Mouse (Mus musculus) heart, postnatal 10 days (tissue): ENCODE results near the gene Chn2. TPM values are rescaled to one million over a fixed set of nuclear protein-coding genes. Genes with fewer than 3 reads are reported as not detected.
A peak's percentile ranks its signal among the peaks of the same experiment; 100 is the strongest.

Source experiments
- DNase-seq, 2 experiments: peaks; one replicate each; pipeline ENCODE4 v3.0.0; 2021
- intact Hi-C: fragments of 180-260 bp; cut with DNase I; formaldehyde crosslinking; loops from one replicate; pipeline ENCODE4 v1.15.1; 2025
- total RNA-seq, 2 experiments: library from RNA; stranded (reverse); gene quantifications; 2 replicates each; pipeline ENCODE4 v1.2.3; 2021

Gene Chn2
- total RNA-seq, 2 experiments from 2014 or later: 5.2 to 6.0 TPM

- DNase-seq: peak in 1 of 2 experiments; percentile 35
- intact Hi-C loops: no loop called here
Measured at GRCm38 (mm10) chr6:54070736-54071135, 31.4 kb downstream of the Chn2 start.

- intact Hi-C loops: no loop called here
- DNase-seq: no peak
Measured at GRCm38 (mm10) chr6:54071478-54071877, 32.1 kb downstream of the Chn2 start.

DNA sequence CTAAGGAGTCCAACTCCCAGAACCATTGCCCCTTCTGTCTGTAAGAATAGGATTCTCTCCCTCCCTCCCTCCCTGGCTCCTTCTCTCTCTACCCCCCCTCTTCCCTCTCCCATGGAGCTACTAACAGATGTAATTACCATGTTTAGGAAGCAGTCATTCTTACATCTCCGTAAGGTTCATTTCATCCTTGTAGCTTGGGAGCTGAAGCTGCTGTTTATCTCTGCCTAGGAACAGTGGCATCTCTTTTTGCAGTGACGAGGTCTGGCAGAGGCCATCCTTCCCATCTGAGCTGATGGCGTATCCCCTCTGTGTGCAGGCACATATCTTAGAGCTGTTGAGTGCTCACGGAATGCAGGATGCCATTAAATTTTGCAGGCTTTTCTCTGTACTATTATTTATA is 35.1 kb downstream of the Chn2 start:
- intact Hi-C loops: no loop called here
- no peak for DNase-seq

GRCm38 (mm10) chr6:54075419-54075818 is 36.1 kb downstream of the Chn2 start:
- intact Hi-C loops: no loop called here
- no peak for DNase-seq

DNA sequence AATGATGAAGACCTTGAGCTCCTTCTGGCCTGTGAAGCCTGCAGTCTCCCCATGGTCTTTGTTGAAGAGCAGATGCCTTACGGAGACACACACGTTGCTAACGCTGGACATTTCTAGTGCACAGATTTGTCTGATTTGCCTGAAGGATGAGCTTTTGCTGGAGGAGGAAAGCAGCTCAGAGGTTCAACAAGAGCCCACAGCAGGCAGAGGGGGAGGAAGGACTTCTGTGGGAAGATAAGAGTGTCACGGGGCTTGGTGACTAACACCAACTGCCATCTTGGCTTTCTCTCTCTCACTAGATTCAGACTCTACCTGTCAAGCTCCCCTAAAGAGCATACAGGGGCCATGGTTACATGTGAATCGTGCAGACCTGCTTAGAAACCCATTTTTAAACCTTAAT is 37.3 kb downstream of the Chn2 start:
- no peak for DNase-seq
- intact Hi-C loops: no loop called here

GRCm38 (mm10) chr6:54078269-54078668 is 38.9 kb downstream of the Chn2 start:
- no peak for DNase-seq
- intact Hi-C loops: no loop called here

GRCm38 (mm10) chr6:54079881-54080280 is 40.5 kb downstream of the Chn2 start:
- intact Hi-C loops: no loop called here

DNA sequence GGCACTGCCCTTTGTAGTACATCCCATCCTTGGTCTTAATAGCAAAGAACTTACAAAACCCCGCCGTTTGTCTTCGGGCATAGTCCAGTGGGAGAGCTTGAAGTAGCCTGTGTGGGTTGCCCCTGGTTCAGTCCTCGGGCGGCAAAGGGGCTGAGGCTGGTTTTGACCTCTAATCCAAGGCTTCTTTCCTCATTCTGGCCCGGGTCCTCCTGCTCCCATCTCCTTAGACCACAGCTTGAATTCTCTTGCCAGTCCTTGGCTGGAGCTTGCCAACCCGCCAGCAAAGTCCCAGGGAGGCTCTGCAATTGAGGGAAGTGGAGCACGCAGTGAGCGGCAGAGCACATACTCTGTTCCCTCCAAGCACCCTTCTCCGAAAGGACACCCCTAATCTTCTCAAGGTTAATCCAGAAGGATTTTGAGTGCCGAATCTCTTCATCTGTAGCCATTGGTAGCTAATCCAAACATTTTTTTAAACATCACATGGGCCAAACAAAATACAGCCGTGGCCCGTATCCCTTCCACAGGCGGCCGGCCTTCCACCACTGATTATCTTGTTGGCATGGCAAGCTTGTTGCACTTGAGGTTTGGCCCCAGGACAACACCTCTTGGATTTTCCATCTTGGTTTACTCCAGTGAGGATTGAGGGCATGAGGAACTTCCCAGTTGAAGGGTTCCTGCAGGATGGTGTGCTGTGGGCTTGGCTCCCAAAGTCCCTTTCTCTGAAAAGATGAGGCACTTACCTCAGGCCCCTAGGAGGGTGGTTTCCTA is 41.3 kb downstream of the Chn2 start:
- DNase-seq: peak; percentile 60 to 66
- intact Hi-C loops: no loop called here

More at GRCm38 (mm10) chr6:54079881-54080280, 40.5 kb downstream of the Chn2 start:
- DNase-seq: no peak

DNA sequence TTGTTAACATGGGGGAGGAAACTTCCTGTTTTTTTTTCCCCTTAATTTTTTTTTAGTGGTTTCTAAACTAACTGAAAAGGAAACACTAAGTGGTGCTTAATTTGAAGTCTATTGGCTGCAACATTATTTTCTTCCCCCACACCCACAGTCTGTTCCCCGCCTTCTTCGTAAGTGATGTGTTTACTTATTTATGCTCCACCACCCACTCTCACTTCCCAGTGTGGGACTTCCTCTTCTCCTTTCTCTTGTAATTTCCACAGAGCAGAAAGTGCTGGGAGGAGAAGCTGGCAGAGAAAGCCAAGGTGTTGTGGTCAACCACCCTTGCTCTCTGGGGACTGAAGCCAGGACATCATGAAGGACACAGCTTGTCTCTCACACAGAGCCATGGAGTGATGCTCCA is 43.2 kb downstream of the Chn2 start:
- DNase-seq: peak in 1 of 2 experiments; percentile 39
- intact Hi-C loops: no loop called here

DNA sequence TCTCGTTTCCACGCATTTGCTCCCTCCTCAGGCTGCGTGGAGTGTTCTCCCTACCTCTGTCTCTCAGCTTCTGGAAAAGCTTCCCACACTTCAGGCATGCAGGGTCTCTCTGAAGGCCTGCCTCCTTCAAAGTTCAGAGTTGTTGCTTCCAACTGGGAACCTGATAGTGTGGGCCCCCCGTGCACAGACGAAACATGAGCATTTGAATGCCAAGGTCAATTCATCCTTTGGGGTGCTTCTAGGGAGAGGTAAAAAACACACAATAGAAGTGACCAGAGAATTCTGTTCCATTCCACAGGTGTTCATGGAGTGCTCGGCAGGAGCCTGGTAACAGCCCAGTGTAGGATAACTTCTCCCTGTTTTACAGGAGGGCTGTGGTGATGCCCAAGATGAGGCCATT is 44.7 kb downstream of the Chn2 start:
- no peak for DNase-seq
- intact Hi-C loops: no loop called here

DNA sequence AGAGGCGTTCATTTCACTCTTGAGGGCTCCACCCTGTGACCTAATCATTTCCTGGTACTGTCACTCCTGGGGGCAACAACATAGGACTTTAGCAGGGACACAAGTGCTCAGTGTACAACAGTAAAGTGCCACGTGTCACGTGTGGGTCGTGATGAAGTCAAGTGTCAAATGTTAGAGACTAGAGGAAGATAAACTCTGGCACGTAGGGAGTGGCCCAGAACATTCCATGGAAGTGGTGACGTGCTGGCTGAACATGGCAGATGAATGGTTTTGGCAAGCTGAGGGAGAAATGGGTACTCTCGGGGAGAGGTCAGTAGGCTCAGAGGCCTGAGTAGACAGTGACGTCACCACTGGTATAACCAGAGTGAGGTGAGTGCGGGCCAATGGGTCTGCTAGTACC is 45.7 kb downstream of the Chn2 start:
- no peak for DNase-seq
- intact Hi-C loops: no loop called here

- no peak for DNase-seq
- intact Hi-C loops: no loop called here
Measured at GRCm38 (mm10) chr6:54088168-54088567, 48.8 kb downstream of the Chn2 start.

DNA sequence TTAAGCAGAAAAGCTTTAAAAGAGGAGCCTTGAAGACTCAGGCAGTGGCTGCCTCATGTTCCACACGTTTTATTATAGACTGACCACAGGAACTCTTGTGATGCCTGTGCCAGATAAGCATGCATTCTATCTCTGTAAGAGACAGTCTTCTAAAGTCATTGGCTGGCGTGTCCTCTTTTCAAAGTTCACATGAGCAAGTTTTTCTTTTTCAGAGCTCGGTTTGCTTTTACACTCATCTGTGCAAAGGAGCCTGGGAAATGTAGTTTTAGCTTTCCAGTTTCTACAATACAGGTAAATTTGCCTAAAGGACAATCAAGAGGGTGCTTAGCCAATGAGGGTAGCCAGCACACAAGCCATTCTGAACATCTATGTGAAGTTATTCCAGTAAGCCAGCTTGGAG is 51.5 kb downstream of the Chn2 start:
- intact Hi-C loops: no loop called here
- no peak for DNase-seq

DNA sequence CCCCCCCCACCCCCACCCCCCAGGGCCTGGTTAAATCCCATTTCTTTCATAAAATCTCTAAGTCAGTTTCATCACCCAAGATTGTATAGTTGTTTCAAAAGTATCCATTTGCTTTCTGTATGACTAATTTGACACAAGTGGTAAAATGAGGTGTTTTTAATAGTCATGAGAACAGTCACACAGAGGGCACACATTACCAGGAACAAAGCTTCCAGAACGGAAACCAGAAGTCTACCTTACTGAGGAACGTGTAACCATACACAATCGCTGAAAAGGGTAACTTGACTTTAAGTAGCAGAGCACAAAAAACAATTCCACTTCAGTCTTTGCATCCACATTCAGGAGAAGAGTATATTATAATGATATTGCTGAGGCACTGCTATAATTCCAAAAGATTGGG is 53.6 kb downstream of the Chn2 start:
- intact Hi-C loops: no loop called here
- DNase-seq: no peak

DNA sequence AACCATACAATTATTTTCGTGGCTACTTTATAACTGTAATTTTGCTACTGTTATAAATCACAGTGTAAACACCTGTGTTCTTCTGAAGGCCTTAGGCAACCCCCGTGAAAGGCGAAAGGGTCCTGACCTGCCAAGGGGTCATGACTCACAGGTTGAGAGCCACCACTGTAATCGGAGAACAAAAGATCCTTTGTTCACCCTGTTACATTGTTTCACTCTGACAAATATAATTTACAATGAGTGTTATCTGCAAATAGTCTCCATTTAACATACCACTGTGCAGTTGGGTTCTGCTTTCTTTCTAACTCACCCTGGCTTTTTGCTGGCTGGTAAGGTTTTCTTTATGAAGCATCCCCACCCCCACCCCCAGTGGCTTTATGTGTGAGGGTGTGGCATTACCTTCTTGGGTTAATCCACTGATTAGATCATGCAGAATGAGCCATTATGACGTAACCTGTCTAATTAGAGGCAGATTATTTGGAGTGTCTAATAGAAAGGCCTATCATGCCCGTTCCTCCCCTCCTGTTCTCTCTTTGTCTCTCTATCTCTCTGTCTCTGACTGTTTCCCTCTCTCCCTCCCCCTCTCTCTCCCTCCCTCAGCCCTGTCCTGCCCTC is 56.9 kb downstream of the Chn2 start:
- intact Hi-C loops: no loop called here

DNA sequence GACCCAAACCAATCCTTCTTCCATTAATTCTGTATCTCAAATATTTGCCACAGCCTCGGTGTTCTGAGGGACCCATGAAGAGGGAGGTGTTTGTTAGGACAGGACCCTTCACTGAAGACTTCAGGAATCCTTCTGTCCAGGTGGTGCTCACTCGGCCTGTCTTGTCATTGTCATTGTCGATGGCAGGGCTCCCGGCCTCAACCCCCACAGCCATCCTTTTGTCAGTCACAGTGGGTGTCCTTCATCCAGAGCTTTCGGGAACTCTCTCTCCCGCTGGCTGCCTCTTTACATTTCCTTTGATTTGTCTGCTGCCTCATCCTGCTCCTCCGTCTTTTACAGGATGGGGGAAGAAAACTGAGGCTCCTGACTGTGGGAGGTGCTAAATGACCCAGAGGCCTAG is 57.5 kb downstream of the Chn2 start:
- no peak for DNase-seq
- intact Hi-C loops: no loop called here

More for the DNA sequence above, 56.9 kb downstream of the Chn2 start:
- DNase-seq: no peak

DNA sequence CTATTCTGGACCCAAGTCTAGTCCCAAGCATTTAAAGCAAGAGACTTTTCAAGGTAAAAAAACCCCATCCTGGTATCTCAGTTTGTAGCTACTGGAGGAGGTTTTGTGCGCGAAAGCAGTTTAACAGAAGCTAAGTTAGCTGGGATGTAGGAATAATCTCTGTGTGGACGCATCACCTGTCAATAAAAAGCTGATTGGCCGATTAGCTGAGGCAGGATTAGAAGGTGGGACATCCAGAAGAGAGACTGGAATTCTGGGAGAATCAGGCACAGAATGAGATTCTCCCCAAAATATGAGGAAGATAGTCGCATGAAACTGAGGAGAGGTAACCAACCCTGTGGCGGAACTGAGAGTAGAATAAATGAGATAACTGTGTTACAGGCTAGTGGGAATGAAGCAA is 59.0 kb downstream of the Chn2 start:
- intact Hi-C loops: no loop called here
- no peak for DNase-seq

- DNase-seq: peak; percentile 41 to 49
- intact Hi-C loops: loop anchor here (5.0 kb wide), 1 partner anchor 42 kb away; no protein-coding TSS in a partner anchor
Measured at GRCm38 (mm10) chr6:54099659-54100058, 60.3 kb downstream of the Chn2 start.

- peak in 1 of 2 experiments; percentile 31 for DNase-seq
- intact Hi-C loops: loop anchor here (5.0 kb wide), 1 partner anchor 45 kb away; no protein-coding TSS in a partner anchor
Measured at GRCm38 (mm10) chr6:54102210-54102609, 62.9 kb downstream of the Chn2 start.

- DNase-seq: peak; percentile 47 to 58
- intact Hi-C loops: loop anchor here (5.0 kb wide), 1 partner anchor 46 kb away; no protein-coding TSS in a partner anchor
Measured at GRCm38 (mm10) chr6:54103276-54103975, 64.1 kb downstream of the Chn2 start.

GRCm38 (mm10) chr6:54111416-54111984 is 72.1 kb downstream of the Chn2 start:
- intact Hi-C loops: no loop called here
- no peak for DNase-seq
